Mouse (Mus musculus): ENCODE measurements around the gene Ccdc7b. TPM values are rescaled to one million over a fixed set of nuclear protein-coding genes. Genes with fewer than 3 reads are reported as not detected.
"Not testable (repeated sequence)": the region's sequence is repeated elsewhere in the genome, so short reads cannot be mapped to it uniquely, and the experiment has no call there.

Gene Ccdc7b
- not detected in 2 replicates for total RNA-seq (2014; fragmentation: Nextera tagmentation)
- total RNA-seq (2017), result not detected in 2 replicates

- ATAC-seq (replicated peaks; ENCODE audit: poor library complexity, severe bottlenecking), result not testable (repeated sequence)
Measured at GRCm38 (mm10) chr8:129066834-129067233, at the start of gene Ccdc7b. Ccdc7b (plus strand) TSS chr8:129067134.

- not testable (repeated sequence) for ATAC-seq (replicated peaks; ENCODE audit: poor library complexity, severe bottlenecking)
Measured at GRCm38 (mm10) chr8:129065417-129065816, 1.5 kb upstream of the Ccdc7b start, which contains the start of gene Ccdc7a. Ccdc7a (minus strand) TSS chr8:129065517.

- not testable (repeated sequence) for ATAC-seq (replicated peaks; ENCODE audit: poor library complexity, severe bottlenecking)
Measured at GRCm38 (mm10) chr8:129115761-129116160, 48.8 kb downstream of the Ccdc7b start.

- no peak for ATAC-seq (replicated peaks; ENCODE audit: poor library complexity, severe bottlenecking)
Measured at GRCm38 (mm10) chr8:129131561-129131960, 64.6 kb downstream of the Ccdc7b start, which contains the start of gene Gm10999. Gm10999 (minus strand) TSS chr8:129131661.

GRCm38 (mm10) chr8:129133475-129133874 is 66.5 kb downstream of the Ccdc7b start:
- ATAC-seq (replicated peaks; ENCODE audit: poor library complexity, severe bottlenecking), result no peak

Other genes with a start within 250 kb of the Ccdc7b start
- not detected in 2 replicates for gene Ccdc7a, start 1.6 kb upstream of the Ccdc7b start, total RNA-seq (2014; fragmentation: Nextera tagmentation)
- not detected in 2 replicates for gene Ccdc7a, start 1.6 kb upstream of the Ccdc7b start, total RNA-seq (2017)
- gene Gm10999, start 64.5 kb downstream of the Ccdc7b start, total RNA-seq (2014; fragmentation: Nextera tagmentation), result not detected in 2 replicates
- not detected in 2 replicates for gene Gm10999, start 64.5 kb downstream of the Ccdc7b start, total RNA-seq (2017)
- gene 2610044O15Rik8, start 167.3 kb downstream of the Ccdc7b start, total RNA-seq (2014; fragmentation: Nextera tagmentation), result 16.3 and 16.7 TPM in 2 replicates
- 19.4 and 22.4 TPM in 2 replicates for gene 2610044O15Rik8, start 167.3 kb downstream of the Ccdc7b start, total RNA-seq (2017)

All from granulocyte monocyte progenitor cell, adult 5-6 weeks (primary cell).